Mouse (Mus musculus) activated CD4-positive, CD25-positive, alpha-beta regulatory T cell, adult 9 weeks (primary cell): ENCODE results near the gene Atg101. TPM values are rescaled to one million over a fixed set of nuclear protein-coding genes. Genes with fewer than 3 reads are reported as not detected.

Source experiments
- polyA plus RNA-seq: library from polyadenylated mRNA; unstranded; fragments of 100-300 nt; shearing (Covaris generic); gene quantifications from one replicate; pipeline ENCODE4 v1.2.1, GENCODE M21; 2017

Atg101 gene
- 73.2 TPM for polyA plus RNA-seq

DNA sequence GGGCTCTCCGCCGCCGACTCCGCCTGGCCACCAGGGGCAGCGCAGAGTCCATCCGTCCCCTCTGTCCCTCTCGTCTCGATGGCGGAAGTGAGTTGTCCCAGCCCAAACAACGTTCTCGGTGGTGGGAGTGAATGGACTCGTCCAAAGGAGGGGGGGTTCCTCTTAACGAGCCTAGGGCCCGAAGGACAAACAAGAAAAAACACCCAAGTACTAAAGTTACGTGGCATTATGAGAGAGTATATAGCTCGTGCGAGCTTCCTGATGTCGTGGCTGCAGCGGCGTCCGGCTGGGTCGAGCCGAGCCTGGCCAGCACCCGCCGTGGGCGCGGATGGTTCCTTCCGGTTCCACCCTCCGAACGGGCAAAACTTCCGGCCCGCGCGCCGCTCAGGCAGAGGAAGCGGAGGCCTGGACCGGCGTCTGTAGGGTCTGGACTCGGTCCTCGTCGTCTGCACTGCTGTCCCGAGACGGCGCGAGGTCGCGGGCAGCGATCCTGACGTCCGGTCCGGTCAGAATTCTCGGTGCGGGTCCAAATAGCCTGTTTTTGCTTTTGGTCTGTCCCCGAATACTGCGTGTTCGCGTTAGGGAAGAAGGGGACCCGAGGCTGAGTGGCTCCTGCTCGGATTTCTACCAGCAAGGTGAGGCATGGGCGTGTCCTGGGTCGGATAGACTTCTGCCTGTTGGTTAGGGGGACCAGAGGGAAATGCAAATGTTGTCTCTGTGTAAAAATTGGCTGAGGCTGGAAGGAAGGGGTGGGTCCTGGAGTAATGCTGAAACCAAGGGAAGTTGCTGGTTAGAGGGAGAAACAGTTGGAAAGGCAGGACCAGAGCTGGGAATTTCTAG, at the start of gene Atg101:
TSS of gene Atg101 (plus strand) at position 362 of the 840 bp plus-strand sequence.

DNA sequence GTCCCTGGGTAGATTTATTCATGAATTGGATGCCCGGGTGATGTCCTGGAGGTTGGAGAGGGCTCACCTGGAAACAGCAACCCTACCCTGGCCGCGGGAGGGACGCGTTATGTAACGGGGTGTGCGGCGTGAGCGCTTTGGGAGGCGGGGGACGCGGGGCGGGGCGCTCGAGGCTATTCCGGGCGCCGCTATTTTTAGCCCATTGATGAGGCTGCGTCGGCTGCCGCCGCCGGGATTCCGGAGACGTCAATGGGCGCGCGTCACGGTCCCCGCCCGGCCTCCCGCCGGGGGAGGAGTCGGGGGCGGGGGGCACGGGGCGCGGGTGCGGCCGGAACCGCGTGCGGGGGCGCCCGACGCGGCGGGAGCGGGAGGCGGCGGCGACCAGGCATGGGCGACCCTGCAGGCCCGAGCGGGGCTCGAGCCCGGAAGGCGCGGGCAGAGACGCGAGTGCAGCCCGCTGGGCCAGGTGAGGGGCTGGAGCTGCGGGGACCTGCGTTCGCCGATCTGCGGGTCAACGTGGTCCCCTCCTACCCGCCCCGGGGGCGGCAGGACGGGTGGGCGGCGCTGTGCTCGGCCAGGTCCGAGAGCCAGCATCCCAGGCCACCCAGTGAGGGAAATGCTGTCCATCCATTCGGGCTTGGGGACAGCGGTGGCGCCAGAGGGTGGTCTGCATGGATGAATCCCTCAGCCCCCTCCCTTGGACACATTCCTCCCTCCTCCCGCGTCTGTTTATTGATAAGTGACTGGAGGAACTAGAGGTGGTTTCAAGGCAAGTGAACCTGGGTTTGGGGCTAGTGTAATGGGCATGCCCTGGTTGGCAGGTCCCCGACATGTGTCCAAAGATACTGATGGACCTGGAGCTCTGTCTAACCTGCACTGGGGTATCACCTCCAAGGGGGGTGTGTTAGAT, 29.9 kb upstream of the Atg101 start, which contains the start of gene Nr4a1:
TSS of gene Nr4a1 (plus strand) at position 384 of the 910 bp plus-strand sequence.

DNA sequence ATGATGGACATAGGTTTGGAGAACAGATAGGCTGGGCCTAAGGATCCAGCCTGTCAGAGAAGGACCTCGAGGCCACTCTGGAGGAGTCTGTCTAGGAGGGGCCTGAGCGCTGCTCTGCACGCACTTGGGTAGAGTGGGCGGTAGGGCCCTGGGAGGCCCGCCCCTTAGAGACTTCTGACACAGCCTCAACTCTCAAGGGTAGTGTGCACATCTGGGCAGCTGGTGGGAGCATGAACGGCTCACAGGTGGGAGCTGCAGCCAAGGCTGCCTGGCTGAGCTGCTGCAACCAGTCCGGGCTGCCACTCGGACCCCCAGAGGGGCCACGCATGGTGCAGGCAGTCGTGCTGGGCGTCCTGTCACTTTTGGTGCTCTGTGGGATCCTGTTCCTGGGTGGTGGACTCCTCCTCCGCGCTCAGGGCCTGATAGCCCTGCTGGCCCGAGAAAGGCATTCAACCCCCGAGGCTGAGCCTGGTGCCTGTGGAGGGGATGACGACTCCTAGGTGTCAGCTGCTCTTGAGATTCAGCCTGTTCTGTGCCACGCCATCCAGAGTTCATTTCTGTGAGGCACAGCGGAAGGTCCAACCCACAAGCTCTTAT, 9.1 kb downstream of the Atg101 start, which contains the start of gene 6030408B16Rik:
TSS of gene 6030408B16Rik (plus strand) at position 188 of the 597 bp plus-strand sequence.

Other genes starting within 250 kb of the Atg101 start
- not detected for gene Gm47841, start 236.9 kb upstream of the Atg101 start, polyA plus RNA-seq
- gene Fignl2, start 205.7 kb upstream of the Atg101 start, polyA plus RNA-seq = not detected
- gene Ankrd33, start 168.5 kb upstream of the Atg101 start, polyA plus RNA-seq = not detected
- gene Acvrl1, start 155.8 kb upstream of the Atg101 start, polyA plus RNA-seq = 3.8 TPM
- 1.9 TPM for gene Acvr1b, start 110.2 kb upstream of the Atg101 start, polyA plus RNA-seq
- not detected for gene Grasp, start 60.1 kb upstream of the Atg101 start, polyA plus RNA-seq
- 133 TPM for gene Nr4a1, start 30.0 kb upstream of the Atg101 start, polyA plus RNA-seq
- gene 6030408B16Rik, start 8.9 kb downstream of the Atg101 start, polyA plus RNA-seq = 0.24 TPM
- gene Krt80, start 85.9 kb downstream of the Atg101 start, polyA plus RNA-seq = 0.10 TPM
- not detected for gene Krt7, start 126.8 kb downstream of the Atg101 start, polyA plus RNA-seq
- 0.44 TPM for gene Krt87, start 154.5 kb downstream of the Atg101 start, polyA plus RNA-seq
- gene Krt88, start 163.5 kb downstream of the Atg101 start, polyA plus RNA-seq = not detected
- gene Krt81, start 179.5 kb downstream of the Atg101 start, polyA plus RNA-seq = not detected
- not detected for gene Krt86, start 189.2 kb downstream of the Atg101 start, polyA plus RNA-seq
- gene Krt83, start 207.2 kb downstream of the Atg101 start, polyA plus RNA-seq = 5.7 TPM
- not detected for gene Gm49425, start 233.0 kb downstream of the Atg101 start, polyA plus RNA-seq
- not detected for gene Krt84, start 248.5 kb downstream of the Atg101 start, polyA plus RNA-seq